Mouse (Mus musculus): ENCODE data around the gene Clec16a. TPM values are rescaled to one million over a fixed set of nuclear protein-coding genes. Genes with fewer than 3 reads are reported as not detected.
A peak's percentile ranks its signal among the peaks of the same experiment; 100 is the strongest.

Gene Clec16a
- total and polyA plus RNA-seq, 3 experiments: 20.0 to 24.2 (median 20.5) TPM

- TF ChIP-seq CHD1 (IDR thresholded peaks at IDR 0.05; ENCODE audit: low read depth, low read length): no peak
- no peak for TF ChIP-seq EP300 (IDR thresholded peaks at IDR 0.05; ENCODE audit: low read length)
- TF ChIP-seq MXI1 (IDR thresholded peaks at IDR 0.05; ENCODE audit: low read depth, low read length): no peak
- no peak for TF ChIP-seq USF2 (conservative IDR thresholded peaks at IDR 0.05; ENCODE audit: low read depth, low read length)
- TF ChIP-seq MYC (IDR thresholded peaks at IDR 0.05; ENCODE audit: low read depth, low read length): no peak
- no peak for TF ChIP-seq MAZ (IDR thresholded peaks at IDR 0.05; ENCODE audit: low read depth, low read length)
- TF ChIP-seq ZC3H11A (IDR thresholded peaks at IDR 0.05; ENCODE audit: low read depth, low read length): no peak
- no peak for TF ChIP-seq TBP (conservative IDR thresholded peaks at IDR 0.05; ENCODE audit: low read depth, low read length)
- TF ChIP-seq CTCF (conservative IDR thresholded peaks at IDR 0.05 in 1 of 2, IDR thresholded peaks at IDR 0.05 in 1 of 2; ENCODE audit: low read depth in 2 of 2, low read length in 2 of 2): no peak
Observed at GRCm38 (mm10) chr16:10754521-10755296, 209.6 kb downstream of the Clec16a start (continued).

DNA sequence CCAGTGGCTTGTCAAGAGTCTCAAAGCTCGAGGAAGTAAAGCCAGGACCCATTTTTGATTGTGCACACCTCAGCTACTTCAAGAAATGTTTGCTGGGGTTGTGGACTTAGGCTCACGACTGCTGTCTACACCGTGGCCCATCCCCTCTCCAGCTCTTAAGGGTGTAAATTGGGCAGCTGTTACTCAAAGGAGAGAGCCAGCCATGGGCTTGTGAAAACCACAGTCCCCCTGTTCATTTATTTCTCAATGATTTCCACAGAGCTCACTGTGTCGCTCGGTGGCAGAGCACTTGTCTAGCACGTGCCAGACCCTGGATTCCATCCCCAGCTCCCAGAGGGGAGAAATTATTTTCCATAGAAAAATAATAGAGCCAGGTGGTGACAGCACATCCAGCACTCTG is 211.0 kb downstream of the Clec16a start:
- in situ Hi-C loops (cut with MboI; ENCODE audit: low pct_ligation_motif_present, low pct_unique_long_range_greater_than_20kb, low sequenced_read_pairs): no loop called here

DNA sequence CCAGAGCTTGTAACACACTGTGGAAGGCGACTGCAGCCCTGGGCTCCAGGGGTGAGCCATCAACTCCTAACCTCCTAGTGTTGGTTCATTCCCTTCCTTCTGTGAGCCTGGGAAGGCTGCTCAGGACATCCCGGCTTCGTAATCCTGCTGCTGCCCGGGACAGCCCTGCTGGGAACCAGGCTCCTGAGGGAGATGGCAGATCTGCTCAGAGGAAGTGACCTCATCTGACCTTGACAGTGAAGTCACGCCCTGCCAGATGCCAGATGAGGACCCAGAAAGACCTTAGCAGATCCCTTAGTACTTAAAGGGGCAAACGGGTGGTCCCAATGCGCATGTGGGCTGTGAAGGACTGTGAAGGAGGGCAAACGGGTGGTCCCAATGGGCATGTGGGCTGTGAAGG is 216.0 kb downstream of the Clec16a start:
- H3K36me3 ChIP-seq (replicated peaks in 1 of 2; ENCODE audit: control insufficient read depth in 1 of 2, insufficient read depth in 1 of 2, low read length in 1 of 2): no peaks in the 10 kb centered on the region
- peaks cover 31 to 52% of the 10 kb centered on the region in 2 experiments for H3K4me1 ChIP-seq (ENCODE audit: control insufficient read depth in 1 of 2, insufficient read depth in 2 of 2)
- no peaks in the 10 kb centered on the region for H3K79me2 ChIP-seq (replicated peaks; ENCODE audit: control insufficient read depth, extremely low read depth, insufficient read depth, poor library complexity, severe bottlenecking)
- DNase-seq (ENCODE audit: extremely low read depth): no peak
- H3K9ac ChIP-seq (ENCODE audit: insufficient read depth, low read depth): no peak overlapping the region
- TF ChIP-seq SMC3 (IDR thresholded peaks at IDR 0.05; ENCODE audit: low read depth, low read length) (no peak), CHD1 (IDR thresholded peaks at IDR 0.05; ENCODE audit: low read depth, low read length) (no peak), USF2 (conservative IDR thresholded peaks at IDR 0.05; ENCODE audit: low read depth, low read length) (no peak), ETS1 (conservative IDR thresholded peaks at IDR 0.05; ENCODE audit: low read depth, low read length) (0 out of 2 replicates have a peak, but pooled peaks have one; percentile 10), MYC (IDR thresholded peaks at IDR 0.05; ENCODE audit: low read depth, low read length) (no peak), CHD2 (IDR thresholded peaks at IDR 0.05; ENCODE audit: low read length) (no peak), GABPA (IDR thresholded peaks at IDR 0.05; ENCODE audit: insufficient replicate concordance, low read depth, low read length) (no peak), RAD21 (IDR thresholded peaks at IDR 0.05; ENCODE audit: low read depth, low read length) (no peak), KAT2A (IDR thresholded peaks at IDR 0.05; ENCODE audit: insufficient replicate concordance, low read length) (no peak), E2F4 (IDR thresholded peaks at IDR 0.05; ENCODE audit: insufficient replicate concordance, low read depth, low read length) (no peak), NRF1 (IDR thresholded peaks at IDR 0.05; ENCODE audit: low read depth, low read length) (0 out of 2 replicates have a peak, but pooled peaks have one; percentile 10), POLR2A (IDR thresholded peaks at IDR 0.05; ENCODE audit: low read depth, low read length) (no peak), TCF12 (IDR thresholded peaks at IDR 0.05; ENCODE audit: low read depth, low read length) (no peak), MAZ (IDR thresholded peaks at IDR 0.05; ENCODE audit: low read depth, low read length) (no peak), ZC3H11A (IDR thresholded peaks at IDR 0.05; ENCODE audit: low read depth, low read length) (no peak), TBP (conservative IDR thresholded peaks at IDR 0.05; ENCODE audit: low read depth, low read length) (no peak), MEF2A (IDR thresholded peaks at IDR 0.05; ENCODE audit: borderline replicate concordance, low read depth, low read length) (no peak)
- dilution Hi-C loops (cut with MboI; ENCODE audit: extremely low pct_ligation_motif_present, extremely low pct_unique_long_range_greater_than_20kb, low sequenced_read_pairs): no loop called here
- in situ Hi-C loops (cut with MboI; ENCODE audit: low pct_ligation_motif_present, low pct_unique_long_range_greater_than_20kb, low sequenced_read_pairs): no loop called here
- H3K4me2 ChIP-seq (ENCODE audit: insufficient read depth, low read depth, poor library complexity, severe bottlenecking): no peak overlapping the region
- H3K9me3 ChIP-seq (replicated peaks; ENCODE audit: low read length): no peaks in the 10 kb centered on the region
- no peaks in the 10 kb centered on the region for H3K27me3 ChIP-seq (replicated peaks)
- H3K4me3 ChIP-seq (replicated peaks in 1 of 3; ENCODE audit: low read depth in 2 of 3, low read length in 2 of 3, poor library complexity in 1 of 3): peak overlapping the region in 2 of 3 experiments; percentile 7 to 18
- no peak overlapping the region for H3K27ac ChIP-seq (ENCODE audit: insufficient read depth, low read depth)

More for the DNA sequence above, 211.0 kb downstream of the Clec16a start:
- no peak for TF ChIP-seq JUND (conservative IDR thresholded peaks at IDR 0.05; ENCODE audit: low read depth, low read length)
- no peak for TF ChIP-seq MAFK (IDR thresholded peaks at IDR 0.05; ENCODE audit: insufficient replicate concordance, low read length)
- TF ChIP-seq MEF2A (IDR thresholded peaks at IDR 0.05; ENCODE audit: borderline replicate concordance, low read depth, low read length): no peak
- TF ChIP-seq RAD21 (IDR thresholded peaks at IDR 0.05; ENCODE audit: low read depth, low read length): no peak
- no peak for TF ChIP-seq ZMIZ1 (IDR thresholded peaks at IDR 0.05; ENCODE audit: low read depth, low read length)
- TF ChIP-seq IRF4 (IDR thresholded peaks at IDR 0.05; ENCODE audit: low read depth, low read length): no peak
- TF ChIP-seq TCF12 (IDR thresholded peaks at IDR 0.05; ENCODE audit: low read depth, low read length): no peak
- no peak for TF ChIP-seq ZC3H11A (IDR thresholded peaks at IDR 0.05; ENCODE audit: low read depth, low read length)
- TF ChIP-seq EP300 (IDR thresholded peaks at IDR 0.05; ENCODE audit: low read length): no peak
- TF ChIP-seq KAT2A (IDR thresholded peaks at IDR 0.05; ENCODE audit: insufficient replicate concordance, low read length): no peak
- TF ChIP-seq NELFE (IDR thresholded peaks at IDR 0.05; ENCODE audit: low read depth, low read length): no peak
- TF ChIP-seq TBP (conservative IDR thresholded peaks at IDR 0.05; ENCODE audit: low read depth, low read length): no peak
- TF ChIP-seq NRF1 (IDR thresholded peaks at IDR 0.05; ENCODE audit: low read depth, low read length): no peak
- TF ChIP-seq UBTF (IDR thresholded peaks at IDR 0.05; ENCODE audit: low read depth, low read length): no peak
- no peak for TF ChIP-seq CTCF (conservative IDR thresholded peaks at IDR 0.05 in 1 of 2, IDR thresholded peaks at IDR 0.05 in 1 of 2; ENCODE audit: low read depth in 2 of 2, low read length in 2 of 2)
- TF ChIP-seq ETS1 (conservative IDR thresholded peaks at IDR 0.05; ENCODE audit: low read depth, low read length): no peak
- Histone ChIP-seq H3K4me2 (ENCODE audit: insufficient read depth, low read depth, poor library complexity, severe bottlenecking) (no peak overlapping the region), H3K4me3 (replicated peaks in 1 of 3; ENCODE audit: low read depth in 2 of 3, low read length in 2 of 3, poor library complexity in 1 of 3) (no peak overlapping the region), H3K36me3 (replicated peaks in 1 of 2; ENCODE audit: control insufficient read depth in 1 of 2, insufficient read depth in 1 of 2, low read length in 1 of 2) (no peaks in the 10 kb centered on the region), H3K9ac (ENCODE audit: insufficient read depth, low read depth) (no peak overlapping the region), H3K79me2 (replicated peaks; ENCODE audit: control insufficient read depth, extremely low read depth, insufficient read depth, poor library complexity, severe bottlenecking) (no peaks in the 10 kb centered on the region), H3K27me3 (replicated peaks) (no peaks in the 10 kb centered on the region), H3K9me3 (replicated peaks; ENCODE audit: low read length) (no peaks in the 10 kb centered on the region), H3K27ac (ENCODE audit: insufficient read depth, low read depth) (no peak overlapping the region), H3K4me1 (ENCODE audit: control insufficient read depth in 1 of 2, insufficient read depth in 2 of 2) (peaks cover 50 to 83% of the 10 kb centered on the region in 2 experiments)
- no peak for DNase-seq (ENCODE audit: extremely low read depth)
- dilution Hi-C loops (cut with MboI; ENCODE audit: extremely low pct_ligation_motif_present, extremely low pct_unique_long_range_greater_than_20kb, low sequenced_read_pairs): no loop called here
